21 mouse cellular contexts compared by ENCODE assay signal in genomic region chr3:85020137-85020536, GRCm38 (mm10).
A peak's percentile ranks its signal among the peaks of the same experiment; 100 is the strongest.
DNase-seq lines count a peak whose midpoint lies in the region; ATAC-seq and TF ChIP-seq lines count a peak whose summit lies in the region.
"Had no signal": no experiment of that assay in that cellular context is flagged by ENCODE, and none has a peak within 500 bp of the region (broad histone marks: within the 10 kb centered on the region; RNA-seq: fewer than 3 reads in every experiment).

No protein-coding gene starts in this region.

- H3K9ac ChIP-seq in liver, postnatal 0 days (replicated peaks) = no peak overlapping the region
- H3K9ac ChIP-seq: kidney, embryonic 15.5 days; limb, embryonic 12.5 days; liver, embryonic 12.5 days; lung, embryonic 14.5 days had no signal

- H3K4me2 ChIP-seq in liver, postnatal 0 days (ENCODE audit: low read depth, low read length) = no peak overlapping the region
- H3K4me2 ChIP-seq: kidney, embryonic 15.5 days; limb, embryonic 12.5 days; liver, embryonic 12.5 days; lung, embryonic 14.5 days had no signal

- H3K4me3 ChIP-seq in left cerebral cortex, adult 2 months = no peak overlapping the region
- H3K4me3 ChIP-seq in liver, postnatal 0 days (ENCODE audit: low read depth, low read length) = no peak overlapping the region
- H3K4me3 ChIP-seq: forebrain, embryonic 10.5 days; heart, adult 2 months; kidney, embryonic 15.5 days; limb, embryonic 12.5 days; liver, embryonic 12.5 days; midbrain, embryonic 10.5 days had no signal

- no peak for TF ChIP-seq CTCF in left cerebral cortex, adult 2 months (IDR thresholded peaks at IDR 0.05)
- no peak for TF ChIP-seq CTCF in liver, postnatal 0 days (IDR thresholded peaks at IDR 0.05; ENCODE audit: low read depth)

- TF ChIP-seq EP300 in liver, postnatal 0 days (IDR thresholded peaks at IDR 0.05; ENCODE audit: low read depth) = no peak

- H3K36me3 ChIP-seq in liver, postnatal 0 days (replicated peaks; ENCODE audit: insufficient read depth, low read length) = no peaks in the 10 kb centered on the region
- H3K36me3 ChIP-seq: forebrain, embryonic 10.5 days; kidney, embryonic 15.5 days; limb, embryonic 12.5 days; liver, embryonic 12.5 days; midbrain, embryonic 10.5 days had no signal

- H3K4me1 ChIP-seq in liver, postnatal 0 days (ENCODE audit: insufficient read depth) = no peaks in the 10 kb centered on the region
- H3K4me1 ChIP-seq: limb, embryonic 12.5 days; liver, embryonic 12.5 days had no signal

- ATAC-seq in liver, postnatal 0 days = no peak
- ATAC-seq: hindbrain, embryonic 16.5 days; intestine, embryonic 16.5 days; liver, embryonic 12.5 days had no signal

- no peaks in the 10 kb centered on the region for H3K9me3 ChIP-seq in liver, postnatal 0 days (ENCODE audit: low read length)
- H3K9me3 ChIP-seq: forebrain, embryonic 10.5 days; kidney, embryonic 15.5 days; limb, embryonic 12.5 days; liver, embryonic 12.5 days; midbrain, embryonic 10.5 days had no signal

- intact Hi-C loops in left cerebral cortex, adult 2 months (cut with DNase I) = loop anchor here (1.0 to 10.0 kb wide), 6 partner anchors 35 to 645 kb away; partner anchors contain the start of gene Gatb

- peak; percentile 76 for DNase-seq in right cerebral cortex, adult 18-20 months
- no peak for DNase-seq in right cerebral cortex, postnatal 4 days
- DNase-seq in left cerebral cortex, adult 2 months (ENCODE audit: extremely low spot score in 1 of 2, low spot score in 2 of 2) = peak in 1 of 2 experiments; percentile 48
- DNase-seq in right cerebral cortex, postnatal 10 days (ENCODE audit: low spot score in 2 of 2) = peak; percentile 44 to 78
- no peak for DNase-seq in liver, postnatal 0 days
- no peak for DNase-seq in adrenal gland, adult 2 months
- no peak for DNase-seq in cerebellum, adult 8-10 months
- DNase-seq: adrenal gland, adult 8-10 months; cerebellum, postnatal 14 days; gastrocnemius, postnatal 25 days; heart, adult 2 months; heart, postnatal 4 days; lung, embryonic 14.5 days; lung, postnatal 4 days had no signal

- H3K27ac ChIP-seq in left cerebral cortex, adult 2 months = peak overlapping the region; percentile 86
- no peak overlapping the region for H3K27ac ChIP-seq in liver, postnatal 0 days (ENCODE audit: low read depth)
- H3K27ac ChIP-seq: forebrain, embryonic 10.5 days; heart, adult 2 months; kidney, embryonic 15.5 days; limb, embryonic 12.5 days; liver, embryonic 12.5 days; midbrain, embryonic 10.5 days had no signal

- H3K27me3 ChIP-seq in liver, postnatal 0 days (ENCODE audit: insufficient read depth, low read length) = no peaks in the 10 kb centered on the region
- H3K27me3 ChIP-seq: kidney, embryonic 15.5 days; liver, embryonic 12.5 days had no signal

Comparison
In these comparisons a context has a peak if more than half of its experiments do, and no peak if none do; other contexts are left out.
1. DNase-seq: peak in right cerebral cortex, adult 18-20 months (single experiment) and right cerebral cortex, postnatal 10 days (2 of 2); none in right cerebral cortex, postnatal 4 days (single experiment), liver, postnatal 0 days (single experiment), adrenal gland, adult 2 months (single experiment) and cerebellum, adult 8-10 months (single experiment).